Mouse (Mus musculus): ENCODE results near the gene Myh10. TPM values are rescaled to one million over a fixed set of nuclear protein-coding genes. Genes with fewer than 3 reads are reported as not detected.
A peak's percentile ranks its signal among the peaks of the same experiment; 100 is the strongest.

The Myh10 gene
- polyA plus RNA-seq (2015; fragmentation: Nextera tagmentation; extraction: Ambion mirVana) = 130 and 136 TPM in 2 replicates

- under 1% methylated on average over 51 of the region's 51 CpGs for WGBS
- peak within 1 kb of the TSS; percentile 99 for H3K27ac ChIP-seq
- peak; percentile 99 for ATAC-seq (ENCODE audit: borderline replicate concordance, extremely low read depth, low FRiP score, low TSS enrichment)
- peak within 1 kb of the TSS; percentile 69 for H3K4me3 ChIP-seq
- no peaks in the 10 kb centered on the region for H3K36me3 ChIP-seq
- H3K27me3 ChIP-seq = no peaks in the 10 kb centered on the region
- peaks cover 21% of the 10 kb centered on the region for H3K4me1 ChIP-seq
- H3K9ac ChIP-seq = peak within 1 kb of the TSS; percentile 88
- H3K4me2 ChIP-seq = peak within 1 kb of the TSS; percentile 80
- no peaks in the 10 kb centered on the region for H3K9me3 ChIP-seq
These were observed at the start of gene Myh10 for GRCm38 (mm10) chr11:68691321-68692009. Myh10 (plus strand) TSS chr11:68691559.

DNA sequence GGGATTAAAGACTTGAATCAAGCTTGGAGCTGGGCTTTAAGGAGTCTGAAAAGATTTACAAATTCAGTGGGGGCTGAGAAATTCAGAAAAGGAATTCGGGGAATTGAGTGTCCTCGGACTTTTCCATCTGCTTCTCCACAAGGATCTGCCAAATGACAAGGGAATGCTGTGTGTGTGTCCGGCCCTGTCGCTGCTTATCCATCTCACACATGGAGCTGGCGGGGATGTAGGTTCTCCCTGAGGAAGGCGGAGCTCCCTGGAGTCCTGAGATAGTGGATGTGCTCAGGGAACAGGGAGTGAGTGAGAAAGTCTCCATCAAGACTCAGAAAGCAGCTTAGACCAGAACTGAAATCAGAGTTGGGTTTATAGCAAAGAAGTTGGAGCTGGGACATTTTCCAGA is 46.6 kb upstream of the Myh10 start:
- Histone ChIP-seq H3K9me3 (no peaks in the 10 kb centered on the region), H3K4me3 (no peak overlapping the region), H3K4me1 (peaks cover 27% of the 10 kb centered on the region), H3K27ac (peak overlapping the region; percentile 71), H3K27me3 (no peaks in the 10 kb centered on the region), H3K9ac (no peak overlapping the region), H3K4me2 (no peak overlapping the region), H3K36me3 (no peaks in the 10 kb centered on the region)
- WGBS = 31% methylated on average over 6 of the region's 6 CpGs
- peak; percentile 86; the same call in 1 of the 2 replicates for ATAC-seq (ENCODE audit: borderline replicate concordance, extremely low read depth, low FRiP score, low TSS enrichment)

GRCm38 (mm10) chr11:68647808-68648207 is 43.6 kb upstream of the Myh10 start:
- Histone ChIP-seq H3K9me3 (no peaks in the 10 kb centered on the region), H3K4me2 (no peak overlapping the region), H3K36me3 (no peaks in the 10 kb centered on the region), H3K4me3 (no peak overlapping the region), H3K4me1 (peaks cover 27% of the 10 kb centered on the region), H3K27ac (no peak overlapping the region), H3K9ac (no peak overlapping the region), H3K27me3 (no peaks in the 10 kb centered on the region)
- WGBS = 56% methylated on average over 5 of the region's 5 CpGs
- peak; percentile 65; the same call in 1 of the 2 replicates for ATAC-seq (ENCODE audit: borderline replicate concordance, extremely low read depth, low FRiP score, low TSS enrichment)

GRCm38 (mm10) chr11:68648385-68649148 is 42.8 kb upstream of the Myh10 start:
- Histone ChIP-seq H3K4me1 (peaks cover 27% of the 10 kb centered on the region), H3K4me2 (no peak overlapping the region), H3K27ac (0 out of 2 replicates have a peak overlapping the region, but pooled peaks have one; percentile 29), H3K4me3 (no peak overlapping the region), H3K27me3 (no peaks in the 10 kb centered on the region), H3K9ac (no peak overlapping the region), H3K36me3 (no peaks in the 10 kb centered on the region), H3K9me3 (no peaks in the 10 kb centered on the region)
- 46% methylated on average over 15 of the region's 16 CpGs for WGBS
- ATAC-seq (ENCODE audit: borderline replicate concordance, extremely low read depth, low FRiP score, low TSS enrichment) = no peak

GRCm38 (mm10) chr11:68651518-68651917 is 39.8 kb upstream of the Myh10 start:
- ATAC-seq (ENCODE audit: borderline replicate concordance, extremely low read depth, low FRiP score, low TSS enrichment) = no peak
- no peaks in the 10 kb centered on the region for H3K9me3 ChIP-seq
- no peaks in the 10 kb centered on the region for H3K27me3 ChIP-seq
- H3K27ac ChIP-seq = 0 out of 2 replicates have a peak overlapping the region, but pooled peaks have one; percentile 24
- H3K4me3 ChIP-seq = no peak overlapping the region
- no peak overlapping the region for H3K4me2 ChIP-seq
- H3K4me1 ChIP-seq = peaks cover 17% of the 10 kb centered on the region
- 61% methylated on average over 2 of the region's 2 CpGs for WGBS
- no peaks in the 10 kb centered on the region for H3K36me3 ChIP-seq
- no peak overlapping the region for H3K9ac ChIP-seq

- Histone ChIP-seq H3K27me3 (no peaks in the 10 kb centered on the region), H3K9ac (no peak overlapping the region), H3K4me1 (peaks cover 29% of the 10 kb centered on the region), H3K4me3 (no peak overlapping the region), H3K36me3 (no peaks in the 10 kb centered on the region), H3K9me3 (no peaks in the 10 kb centered on the region), H3K27ac (0 out of 2 replicates have a peak overlapping the region, but pooled peaks have one; percentile 2), H3K4me2 (no peak overlapping the region)
- no peak for ATAC-seq (ENCODE audit: borderline replicate concordance, extremely low read depth, low FRiP score, low TSS enrichment)
- WGBS = 67% methylated on average over 1 of the region's 1 CpGs
These were observed 35.8 kb upstream of the Myh10 start for GRCm38 (mm10) chr11:68655524-68655923.

DNA sequence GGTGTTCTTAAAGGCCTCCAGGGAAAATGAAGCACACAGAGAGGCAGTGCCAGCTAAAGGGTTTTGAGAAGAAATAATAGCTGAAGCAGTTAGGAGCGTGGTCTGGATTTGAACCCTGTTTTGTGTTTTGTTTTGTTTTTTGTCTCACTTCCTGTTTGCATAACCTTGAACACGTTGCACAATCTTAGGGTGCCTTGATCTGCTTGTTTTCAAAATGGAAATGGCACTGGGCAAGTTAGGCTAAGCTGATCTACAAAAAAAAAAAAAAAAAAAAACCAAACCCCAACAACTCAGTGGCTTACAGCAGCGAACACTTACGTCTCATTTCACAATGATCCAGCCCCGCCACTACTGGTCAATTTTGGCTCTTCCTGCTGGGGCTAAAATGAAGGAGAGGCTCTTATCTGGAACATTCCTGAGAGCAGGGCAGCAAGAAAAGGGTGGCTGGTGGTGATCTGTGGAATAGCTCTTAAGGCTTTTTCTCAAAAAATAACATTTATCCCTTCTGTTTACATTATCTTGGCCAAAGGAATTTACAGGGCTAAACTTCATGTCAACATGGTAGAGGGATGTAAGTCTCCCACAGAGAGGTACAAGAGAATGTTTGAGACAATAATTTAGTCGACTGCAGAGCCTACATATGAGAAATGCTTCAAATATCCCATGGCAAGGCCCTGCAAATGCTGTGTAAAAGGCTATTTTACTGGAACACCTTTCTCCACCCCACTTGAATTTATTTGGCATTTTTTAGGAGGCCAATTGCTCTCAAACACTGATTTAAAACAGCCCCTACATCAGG is 34.3 kb upstream of the Myh10 start:
- Histone ChIP-seq H3K27me3 (no peaks in the 10 kb centered on the region), H3K4me2 (no peak overlapping the region), H3K4me3 (no peak overlapping the region), H3K9ac (no peak overlapping the region), H3K4me1 (peaks cover 29% of the 10 kb centered on the region), H3K36me3 (no peaks in the 10 kb centered on the region), H3K27ac (peak overlapping the region; percentile 91), H3K9me3 (no peaks in the 10 kb centered on the region)
- ATAC-seq (ENCODE audit: borderline replicate concordance, extremely low read depth, low FRiP score, low TSS enrichment) = peak; percentile 65
- 12% methylated on average over 6 of the region's 6 CpGs for WGBS

DNA sequence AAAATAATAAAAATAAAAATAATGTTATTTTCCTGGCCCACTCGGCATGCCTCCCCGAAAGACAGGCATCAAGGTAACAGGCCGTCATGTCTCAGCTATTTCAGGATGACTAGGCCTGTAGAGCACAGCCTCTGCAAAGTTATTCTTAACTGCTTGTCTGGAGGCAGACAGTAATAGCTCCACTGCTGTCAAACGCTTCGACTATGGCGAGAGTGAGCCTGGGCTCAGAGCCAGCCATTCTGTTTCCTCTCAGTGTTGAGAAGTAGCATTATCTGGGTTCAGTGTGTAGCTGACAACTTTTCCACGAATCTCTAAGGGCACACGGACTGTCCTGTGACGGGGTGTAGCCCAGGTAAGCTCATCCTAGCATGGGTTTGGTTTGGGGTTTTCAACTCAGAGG is 33.5 kb upstream of the Myh10 start:
- peak; percentile 78 for ATAC-seq (ENCODE audit: borderline replicate concordance, extremely low read depth, low FRiP score, low TSS enrichment)
- no peaks in the 10 kb centered on the region for H3K36me3 ChIP-seq
- no peaks in the 10 kb centered on the region for H3K27me3 ChIP-seq
- H3K4me1 ChIP-seq = peaks cover 29% of the 10 kb centered on the region
- H3K4me3 ChIP-seq = no peak overlapping the region
- WGBS = 21% methylated on average over 9 of the region's 9 CpGs
- no peak overlapping the region for H3K4me2 ChIP-seq
- no peaks in the 10 kb centered on the region for H3K9me3 ChIP-seq
- H3K27ac ChIP-seq = peak overlapping the region; percentile 91
- no peak overlapping the region for H3K9ac ChIP-seq

DNA sequence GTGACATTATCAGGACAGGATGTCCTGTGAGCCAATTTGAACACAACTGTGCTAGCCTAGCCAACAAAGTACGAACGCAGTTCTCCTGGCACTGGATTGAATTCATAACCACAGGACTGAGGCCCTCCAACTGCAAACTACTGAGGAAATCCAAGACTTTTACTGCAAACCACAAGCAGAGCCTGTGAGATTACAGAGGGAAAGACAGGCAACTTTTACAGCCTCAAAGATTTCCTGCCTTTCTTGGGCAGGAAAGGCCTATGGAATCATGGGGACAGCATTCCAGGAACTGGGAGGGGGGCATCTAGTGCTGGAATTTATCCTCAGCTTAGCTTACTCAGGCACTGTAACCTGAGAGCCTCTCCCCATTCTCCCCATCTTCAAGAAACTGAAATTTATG is 26.0 kb upstream of the Myh10 start:
- no peaks in the 10 kb centered on the region for H3K36me3 ChIP-seq
- peaks cover 15% of the 10 kb centered on the region; the same call in 1 of the 2 replicates for H3K4me1 ChIP-seq
- H3K4me2 ChIP-seq = no peak overlapping the region
- H3K9me3 ChIP-seq = no peaks in the 10 kb centered on the region
- H3K9ac ChIP-seq = no peak overlapping the region
- H3K27me3 ChIP-seq = no peaks in the 10 kb centered on the region
- peak overlapping the region; percentile 50 for H3K27ac ChIP-seq
- 34% methylated on average over 2 of the region's 2 CpGs for WGBS
- ATAC-seq (ENCODE audit: borderline replicate concordance, extremely low read depth, low FRiP score, low TSS enrichment) = no peak
- H3K4me3 ChIP-seq = no peak overlapping the region

DNA sequence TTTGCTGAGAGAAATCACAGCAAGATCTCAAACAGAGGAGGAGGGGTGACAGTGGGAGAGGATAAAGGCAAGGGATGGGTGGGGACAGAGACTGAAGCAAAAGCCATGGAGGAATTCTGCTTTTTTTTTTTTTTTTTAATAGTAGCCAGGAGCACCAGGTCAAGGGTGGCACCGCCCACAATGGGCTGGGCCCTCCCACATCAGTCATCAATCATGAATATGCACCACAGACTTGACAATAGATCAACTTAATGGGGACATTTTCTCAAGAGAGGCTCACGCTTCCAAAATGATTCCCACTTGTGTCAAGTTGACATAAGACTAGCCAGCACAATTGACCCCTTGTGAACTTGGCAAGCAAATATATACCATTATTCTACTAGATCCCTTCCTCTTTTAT is 25.1 kb upstream of the Myh10 start:
- WGBS = 30% methylated on average over 2 of the region's 2 CpGs
- Histone ChIP-seq H3K9me3 (no peaks in the 10 kb centered on the region), H3K4me1 (peaks cover 15% of the 10 kb centered on the region; the same call in 1 of the 2 replicates), H3K9ac (no peak overlapping the region), H3K27me3 (no peaks in the 10 kb centered on the region), H3K36me3 (no peaks in the 10 kb centered on the region), H3K27ac (no peak overlapping the region), H3K4me3 (no peak overlapping the region), H3K4me2 (no peak overlapping the region)
- no peak for ATAC-seq (ENCODE audit: borderline replicate concordance, extremely low read depth, low FRiP score, low TSS enrichment)

GRCm38 (mm10) chr11:68672270-68672970 is 18.9 kb upstream of the Myh10 start:
- ATAC-seq (ENCODE audit: borderline replicate concordance, extremely low read depth, low FRiP score, low TSS enrichment) = no peak
- 55% methylated on average over 5 of the region's 5 CpGs for WGBS
- H3K4me3 ChIP-seq = no peak overlapping the region
- no peak overlapping the region for H3K4me2 ChIP-seq
- no peak overlapping the region for H3K9ac ChIP-seq
- no peaks in the 10 kb centered on the region for H3K27me3 ChIP-seq
- no peaks in the 10 kb centered on the region for H3K36me3 ChIP-seq
- no peak overlapping the region for H3K27ac ChIP-seq
- H3K9me3 ChIP-seq = no peaks in the 10 kb centered on the region
- H3K4me1 ChIP-seq = 0 out of 2 replicates have a peak, but pooled peaks cover 8% of the 10 kb centered on the region

Measured in lung, embryonic 15.5 days (tissue).